Mouse (Mus musculus): Measurements from ENCODE around the gene Arrdc5.

GRCm38 (mm10) chr17:56329267-56329666, 29.2 kb upstream of the Arrdc5 start:
- TF ChIP-seq POLR2A (IDR thresholded peaks at IDR 0.05; ENCODE audit: low read depth, low read length) = no peak
- no peak for TF ChIP-seq CTCF (conservative IDR thresholded peaks at IDR 0.05; ENCODE audit: insufficient read depth, insufficient read length, low read depth, low read length)
